Mouse (Mus musculus) MEL (cell line): ENCODE results near the gene Cux1. TPM values are rescaled to one million over a fixed set of nuclear protein-coding genes. Genes with fewer than 3 reads are reported as not detected.
A peak's percentile ranks its signal among the peaks of the same experiment; 100 is the strongest.

ENCODE experiments used
- DNase-seq: peaks from one replicate; pipeline ENCODE4 v3.0.0; 2011; ENCODE audit warnings: low read depth, low spot score
- H3K27ac ChIP-seq: 2 replicates; pipeline ENCODE4 v1.5.1; 2012; ENCODE audit warnings: low read depth, mild to moderate bottlenecking, control low read depth, low read length, moderate library complexity; ENCODE audit not compliant: control insufficient read depth
- H3K27me3 ChIP-seq, 2 experiments: fragments of 150-350 bp in 1 of 2; sonication (generic) in 1 of 2; 2 replicates each; pipeline ENCODE4 v1.6.1; 2012; ENCODE audit warnings: low read length in 2 of 2, mild to moderate bottlenecking in 2 of 2, improper control_type of control experiment in 1 of 2, moderate library complexity in 1 of 2; ENCODE audit not compliant: insufficient read depth in 2 of 2, control insufficient read depth in 1 of 2
- H3K36me3 ChIP-seq, 2 experiments: 2 replicates each; pipeline ENCODE4 v1.6.1; 2012 to 2014; ENCODE audit warnings: low read length in 2 of 2, improper control_type of control experiment in 1 of 2, inconsistent platforms in 1 of 2, mild to moderate bottlenecking in 1 of 2; ENCODE audit not compliant: insufficient read depth in 2 of 2, control insufficient read depth in 1 of 2
- H3K4me1 ChIP-seq, 2 experiments: fragments of 150-350 bp in 1 of 2; sonication (generic) in 1 of 2; 2 replicates each; pipeline ENCODE4 v1.6.1; 2012; ENCODE audit warnings: low read length in 2 of 2, improper control_type of control experiment in 1 of 2, mild to moderate bottlenecking in 1 of 2; ENCODE audit not compliant: insufficient read depth in 2 of 2, control insufficient read depth in 1 of 2
- H3K4me3 ChIP-seq, 2 experiments: fragments of 150-350 bp in 1 of 2; sonication (generic) in 1 of 2; 2 replicates each; pipeline ENCODE4 v1.5.1; 2012; ENCODE audit warnings: low read depth in 2 of 2, low read length in 2 of 2, mild to moderate bottlenecking in 2 of 2, moderate library complexity in 2 of 2, control low read depth in 1 of 2, improper control_type of control experiment in 1 of 2; ENCODE audit not compliant: control insufficient read depth in 1 of 2, insufficient read depth in 1 of 2
- H3K79me2 ChIP-seq: 2 replicates; pipeline ENCODE4 v1.6.1; 2012; ENCODE audit warnings: mild to moderate bottlenecking, low read length, moderate library complexity; ENCODE audit not compliant: control insufficient read depth, poor library complexity, insufficient read depth
- H3K9ac ChIP-seq: 2 replicates; pipeline ENCODE4 v1.6.1; 2012; ENCODE audit warnings: low read depth, mild to moderate bottlenecking, control low read depth, low read length, moderate library complexity; ENCODE audit not compliant: control insufficient read depth, poor library complexity, severe bottlenecking
- H3K9me3 ChIP-seq: fragments of 150-350 bp; sonication (generic); replicated peaks from 2 replicates; pipeline ENCODE4 v1.6.1; 2012; ENCODE audit warnings: mild to moderate bottlenecking, low read length, improper control_type of control experiment, moderate library complexity; ENCODE audit not compliant: insufficient read depth
- BHLHE40 ChIP-seq: IDR thresholded peaks from 2 replicates; pipeline ENCODE4 v1.6.1; 2012; ENCODE audit warnings: low read depth, mild to moderate bottlenecking, inconsistent platforms, low read length, improper control_type of control experiment, borderline replicate concordance
- CHD1 ChIP-seq: IDR thresholded peaks from 2 replicates; pipeline ENCODE4 v1.6.1; 2012; ENCODE audit warnings: low read depth, mild to moderate bottlenecking, inconsistent platforms, low read length, improper control_type of control experiment
- CTCF ChIP-seq, 3 experiments: IDR thresholded peaks in 2 of 3; conservative IDR thresholded peaks in 1 of 3; 2 replicates each; pipeline ENCODE4 v1.5.1; 2011 to 2012; ENCODE audit warnings: low read length in 3 of 3, low read depth in 2 of 3, mild to moderate bottlenecking in 2 of 3, improper control_type of control experiment in 1 of 3, inconsistent platforms in 1 of 3, mixed read lengths in 1 of 3, moderate library complexity in 1 of 3; ENCODE audit not compliant: control insufficient read depth in 1 of 3, insufficient read depth in 1 of 3, poor library complexity in 1 of 3, severe bottlenecking in 1 of 3
- EP300 ChIP-seq, 2 experiments: IDR thresholded peaks; 2 replicates each; pipeline ENCODE4 v1.6.1; 2011; ENCODE audit warnings: improper control_type of control experiment in 2 of 2, low read length in 2 of 2, low read depth in 1 of 2, mild to moderate bottlenecking in 1 of 2
- GABPA ChIP-seq: IDR thresholded peaks from 2 replicates; pipeline ENCODE4 v1.6.1; 2012; ENCODE audit warnings: low read depth, mild to moderate bottlenecking, inconsistent platforms, low read length, improper control_type of control experiment, moderate library complexity
- MAX ChIP-seq: IDR thresholded peaks from 2 replicates; pipeline ENCODE4 v1.6.1; 2011; ENCODE audit warnings: low read length, improper control_type of control experiment
- MAZ ChIP-seq: IDR thresholded peaks from 2 replicates; pipeline ENCODE4 v1.6.1; 2012; ENCODE audit warnings: low read depth, mild to moderate bottlenecking, inconsistent platforms, low read length, improper control_type of control experiment
- MEF2A ChIP-seq: IDR thresholded peaks from 2 replicates; pipeline ENCODE4 v1.6.1; 2014; ENCODE audit warnings: low read depth, mild to moderate bottlenecking, inconsistent platforms, low read length, improper control_type of control experiment; ENCODE audit not compliant: poor library complexity, insufficient replicate concordance, severe bottlenecking; ENCODE audit errors: extremely low read depth
- MXI1 ChIP-seq: IDR thresholded peaks from 2 replicates; pipeline ENCODE4 v1.6.1; 2011; ENCODE audit warnings: mild to moderate bottlenecking, low read depth, low read length, improper control_type of control experiment
- MYB ChIP-seq: IDR thresholded peaks from 2 replicates; pipeline ENCODE4 v1.6.1; 2011; ENCODE audit warnings: mild to moderate bottlenecking, low read depth, low read length, improper control_type of control experiment
- MYC ChIP-seq: IDR thresholded peaks from 2 replicates; pipeline ENCODE4 v1.6.1; 2011; ENCODE audit warnings: low read depth, mild to moderate bottlenecking, low read length, improper control_type of control experiment, moderate library complexity
- NELFE ChIP-seq: IDR thresholded peaks from 2 replicates; pipeline ENCODE4 v1.6.1; 2011; ENCODE audit warnings: low read depth, low read length, improper control_type of control experiment
- NRF1 ChIP-seq: IDR thresholded peaks from 2 replicates; pipeline ENCODE4 v1.6.1; 2014; ENCODE audit warnings: low read depth, mild to moderate bottlenecking, inconsistent platforms, low read length, improper control_type of control experiment, moderate library complexity; ENCODE audit not compliant: poor library complexity, insufficient read depth, severe bottlenecking
- POLR2AphosphoS2 ChIP-seq: IDR thresholded peaks from 2 replicates; pipeline ENCODE4 v1.6.1; 2011; ENCODE audit warnings: low read length, improper control_type of control experiment
- POLR2AphosphoS5 ChIP-seq: IDR thresholded peaks from 2 replicates; pipeline ENCODE4 v1.6.1; 2012; ENCODE audit warnings: low read depth, borderline replicate concordance, mild to moderate bottlenecking, inconsistent platforms, low read length, moderate library complexity, mixed read lengths
- RAD21 ChIP-seq: IDR thresholded peaks from 2 replicates; pipeline ENCODE4 v1.6.1; 2011; ENCODE audit warnings: mild to moderate bottlenecking, low read depth, low read length, improper control_type of control experiment
- RCOR1 ChIP-seq: IDR thresholded peaks from 2 replicates; pipeline ENCODE4 v1.6.1; 2012; ENCODE audit warnings: low read depth, mild to moderate bottlenecking, inconsistent platforms, low read length, improper control_type of control experiment
- SMC3 ChIP-seq: IDR thresholded peaks from 2 replicates; pipeline ENCODE4 v1.6.1; 2011; ENCODE audit warnings: low read depth, low read length, improper control_type of control experiment
- USF2 ChIP-seq, 2 experiments: IDR thresholded peaks; 2 replicates each; pipeline ENCODE4 v1.6.1; 2011 to 2012; ENCODE audit warnings: improper control_type of control experiment in 2 of 2, low read length in 2 of 2, borderline replicate concordance in 1 of 2, inconsistent platforms in 1 of 2, low read depth in 1 of 2, mild to moderate bottlenecking in 1 of 2; ENCODE audit not compliant: insufficient read depth in 1 of 2
- ZC3H11A ChIP-seq: IDR thresholded peaks from 2 replicates; pipeline ENCODE4 v1.6.1; 2012; ENCODE audit warnings: low read depth, mild to moderate bottlenecking, inconsistent platforms, low read length, improper control_type of control experiment
- ZKSCAN1 ChIP-seq: IDR thresholded peaks from 2 replicates; pipeline ENCODE4 v1.6.1; 2012; ENCODE audit warnings: low read depth, mild to moderate bottlenecking, inconsistent platforms, low read length, improper control_type of control experiment, moderate library complexity
- ZNF384 ChIP-seq: IDR thresholded peaks from 2 replicates; pipeline ENCODE4 v1.6.1; 2012; ENCODE audit warnings: low read depth, mild to moderate bottlenecking, inconsistent platforms, low read length, improper control_type of control experiment
- polyA plus RNA-seq, 2 experiments: library from polyadenylated mRNA; stranded (reverse) in 1 of 2; unstranded in 1 of 2; fragments of >175 nt in 1 of 2; fragments of >200 nt in 1 of 2; gene quantifications; 2 replicates each; pipeline versions ENCODE4 v1.2.1 to v1.2.4; 2012; ENCODE audit warnings: low replicate concordance in 2 of 2, low read depth in 1 of 2; ENCODE audit not compliant: insufficient read length in 2 of 2, insufficient read depth in 1 of 2, missing spikeins in 1 of 2
- total RNA-seq: library from RNA; depleted of rRNA; stranded (reverse); fragments of 300-350 nt; gene quantifications from 2 replicates; pipeline ENCODE4 v1.2.3, GENCODE M21; 2012

Cux1 gene
- total and polyA plus RNA-seq, 3 experiments = 71.1 to 104 TPM; not detected in 1

- Histone ChIP-seq H3K9me3 (no peaks in the 10 kb centered on the region), H3K4me3 (no peak overlapping the region), H3K27me3 (no peaks in the 10 kb centered on the region), H3K4me1 (no peaks in the 10 kb centered on the region), H3K36me3 (peaks cover 0 to 33% of the 10 kb centered on the region in 2 experiments; a peak in 2 of 4 replicates), H3K79me2 (no peaks in the 10 kb centered on the region), H3K9ac (no peak overlapping the region), H3K27ac (no peak overlapping the region)
- no peak for DNase-seq
- TF ChIP-seq SMC3 (no peak), MAX (no peak), NELFE (no peak)
These were observed 280.7 kb downstream of the Cux1 start for GRCm38 (mm10) chr5:136286566-136286965.

DNA sequence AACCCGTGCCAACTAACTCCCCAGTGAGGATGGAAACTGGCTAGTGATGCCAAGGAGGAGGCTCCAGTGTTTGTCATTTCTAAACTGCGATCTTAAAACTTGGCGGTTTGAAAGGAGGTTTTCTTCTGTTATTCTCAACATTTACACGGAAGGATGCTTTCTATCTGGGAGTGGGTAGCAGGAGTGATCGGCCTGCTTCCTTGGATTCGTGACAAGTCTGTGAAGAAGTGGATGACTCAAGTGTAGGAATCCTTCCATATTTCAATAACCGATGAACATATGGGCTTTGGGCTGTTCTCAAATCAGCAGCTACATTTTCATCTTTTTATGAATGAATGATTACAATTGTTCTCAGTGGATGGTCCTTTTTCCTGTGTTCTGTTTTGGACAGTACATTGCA lies 282.2 kb downstream of the Cux1 start:
- no peaks in the 10 kb centered on the region for H3K4me1 ChIP-seq
- no peak overlapping the region for H3K27ac ChIP-seq
- no peaks in the 10 kb centered on the region for H3K27me3 ChIP-seq
- TF ChIP-seq CHD1 (no peak), MYC (no peak), ZNF384 (no peak)
- peaks cover 0 to 27% of the 10 kb centered on the region in 2 experiments; a peak in 2 of 4 replicates for H3K36me3 ChIP-seq
- no peak overlapping the region for H3K4me3 ChIP-seq
- DNase-seq = no peak
- H3K9me3 ChIP-seq = no peaks in the 10 kb centered on the region
- no peaks in the 10 kb centered on the region for H3K79me2 ChIP-seq
- no peak overlapping the region for H3K9ac ChIP-seq

DNA sequence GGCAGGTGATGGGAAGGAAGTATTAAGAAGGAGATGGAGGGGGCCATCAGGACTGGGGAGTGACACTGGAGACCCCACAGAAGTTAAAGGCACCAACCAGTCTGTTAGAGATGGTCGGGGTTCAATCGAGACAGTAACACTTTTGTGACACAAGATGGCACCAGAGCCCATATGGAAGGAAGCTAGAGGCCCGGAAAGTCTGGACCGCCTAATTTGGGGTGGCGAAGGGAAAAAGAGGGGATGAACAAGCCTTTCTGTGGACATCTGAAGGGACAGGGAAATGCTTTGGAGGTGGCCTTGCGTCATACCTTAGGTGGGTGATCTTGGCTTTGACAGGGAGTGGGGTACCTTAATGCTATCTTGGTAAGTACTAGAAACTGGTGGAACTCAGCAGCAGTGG lies 285.9 kb downstream of the Cux1 start:
- H3K36me3 ChIP-seq = peaks cover 0 to 34% of the 10 kb centered on the region in 2 experiments; a peak in 2 of 4 replicates
- TF ChIP-seq RCOR1 = no peak
- TF ChIP-seq ZC3H11A = 0 out of 2 replicates have a peak, but pooled peaks have one; percentile 36
- TF ChIP-seq MEF2A = no peak
- TF ChIP-seq POLR2AphosphoS2 = no peak
- TF ChIP-seq POLR2AphosphoS5 = no peak
- no peak for TF ChIP-seq MYB
- peak in 2 of 3 experiments; percentile 40 to 60; a peak in 5 of 6 replicates for TF ChIP-seq CTCF (IDR thresholded peaks at IDR 0.05 in 2 of 3, conservative IDR thresholded peaks at IDR 0.05 in 1 of 3; ENCODE audit: control insufficient read depth in 1 of 3, insufficient read depth in 1 of 3, low read depth in 2 of 3, low read length in 3 of 3, poor library complexity in 1 of 3, severe bottlenecking in 1 of 3)
- TF ChIP-seq MAZ = no peak
- no peak for TF ChIP-seq USF2 (IDR thresholded peaks at IDR 0.05; ENCODE audit: borderline replicate concordance in 1 of 2, insufficient read depth in 1 of 2, low read depth in 1 of 2, low read length in 2 of 2)
- TF ChIP-seq GABPA = no peak
- no peak for TF ChIP-seq EP300 (IDR thresholded peaks at IDR 0.05; ENCODE audit: low read depth in 1 of 2, low read length in 2 of 2)
- TF ChIP-seq SMC3 = peak; percentile 55
- TF ChIP-seq RAD21 = peak; percentile 56
- TF ChIP-seq NRF1 = no peak
- no peak for TF ChIP-seq BHLHE40
- no peak for TF ChIP-seq MAX
- TF ChIP-seq MXI1 = no peak
- no peak for TF ChIP-seq ZKSCAN1
- TF ChIP-seq NELFE = no peak
- no peak for TF ChIP-seq CHD1
- TF ChIP-seq, all 39 proteins: peak for 4
- Histone ChIP-seq H3K79me2 (no peaks in the 10 kb centered on the region), H3K27ac (no peak overlapping the region), H3K4me1 (no peaks in the 10 kb centered on the region), H3K27me3 (no peaks in the 10 kb centered on the region), H3K9me3 (no peaks in the 10 kb centered on the region), H3K4me3 (no peak overlapping the region), H3K9ac (no peak overlapping the region)
- DNase-seq = peak; percentile 33
